Mouse (Mus musculus): ENCODE measurements around the gene Noc3l. TPM values are rescaled to one million over a fixed set of nuclear protein-coding genes. Genes with fewer than 3 reads are reported as not detected.

Gene Noc3l
- polyA plus RNA-seq (2014; fragmentation: Nextera tagmentation; extraction: Ambion mirVana): 9.2 and 9.3 TPM in 2 replicates

DNA sequence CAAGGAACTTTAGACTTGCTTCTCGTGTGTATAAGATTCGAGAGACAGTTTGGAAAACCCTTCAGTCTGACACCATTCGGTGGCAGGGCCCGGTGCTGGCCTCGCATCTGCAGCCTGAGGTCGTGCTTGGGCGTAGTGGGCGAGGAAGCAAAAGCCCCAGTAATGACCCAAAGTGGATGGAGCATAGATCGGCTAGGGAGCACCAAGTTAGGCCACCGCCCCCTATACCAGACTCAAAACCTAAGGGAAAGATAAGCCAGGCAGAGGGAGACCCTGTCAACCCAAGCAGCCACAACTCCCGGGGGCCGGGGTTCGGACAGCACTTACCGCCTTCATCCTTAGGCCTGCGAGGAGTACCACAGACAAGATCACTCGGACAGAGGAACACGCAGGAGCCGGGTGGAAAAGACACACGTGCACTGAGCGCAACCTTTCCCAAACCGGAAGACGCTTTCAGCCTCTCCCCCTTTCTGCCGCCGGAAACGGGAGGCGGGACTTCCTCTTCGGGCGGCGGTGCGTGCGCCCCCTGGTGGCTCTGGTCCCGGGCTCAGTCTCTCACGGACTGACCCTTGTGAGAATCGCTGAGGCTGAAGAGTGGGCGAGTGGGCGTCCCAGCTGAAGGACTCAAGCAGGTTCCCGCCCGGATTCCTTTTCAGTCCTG is at the start of gene Noc3l:
Gene Noc3l, minus strand, starts transcription at position 472 of the 661 bp plus-strand sequence.
- H3K4me1 ChIP-seq (ENCODE audit: control insufficient read depth, insufficient read depth, low read length): 0 out of 2 replicates have a peak, but pooled peaks cover 4% of the 10 kb centered on the region
- no peaks in the 10 kb centered on the region for H3K27me3 ChIP-seq (ENCODE audit: control insufficient read depth, insufficient read depth, low read length)
- WGBS: under 1% methylated on average over 38 of the region's 38 CpGs
- ATAC-seq (ENCODE audit: insufficient number of reproducible peaks, insufficient read depth, low FRiP score, low read depth): peak; percentile 95
- H3K4me2 ChIP-seq (replicated peaks; ENCODE audit: low read depth, low read length): peak within 1 kb of the TSS; percentile 88
- peak within 1 kb of the TSS; percentile 79 for H3K4me3 ChIP-seq (ENCODE audit: low read depth, low read length)
- H3K27ac ChIP-seq (ENCODE audit: low read length): no peak within 1 kb of the TSS
- H3K9ac ChIP-seq (replicated peaks; ENCODE audit: low read depth, low read length): peak within 1 kb of the TSS; percentile 72
- H3K36me3 ChIP-seq (ENCODE audit: control insufficient read depth, insufficient read depth, low read length): peaks cover 18% of the 10 kb centered on the region
- H3K9me3 ChIP-seq (ENCODE audit: control insufficient read depth, low read depth, low read length): no peaks in the 10 kb centered on the region

- no peak overlapping the region for H3K4me3 ChIP-seq (ENCODE audit: low read depth, low read length)
- WGBS: 93% methylated on average over 6 of the region's 6 CpGs
These were observed 43.5 kb upstream of the Noc3l start for GRCm38 (mm10) chr19:38862523-38862922.

GRCm38 (mm10) chr19:38858224-38858623 is 39.2 kb upstream of the Noc3l start:
- Histone ChIP-seq H3K27me3 (ENCODE audit: control insufficient read depth, insufficient read depth, low read length) (no peaks in the 10 kb centered on the region), H3K9ac (replicated peaks; ENCODE audit: low read depth, low read length) (no peak overlapping the region), H3K36me3 (ENCODE audit: control insufficient read depth, insufficient read depth, low read length) (no peaks in the 10 kb centered on the region), H3K27ac (ENCODE audit: low read length) (no peak overlapping the region), H3K9me3 (ENCODE audit: control insufficient read depth, low read depth, low read length) (no peaks in the 10 kb centered on the region), H3K4me3 (ENCODE audit: low read depth, low read length) (no peak overlapping the region), H3K4me1 (ENCODE audit: control insufficient read depth, insufficient read depth, low read length) (no peaks in the 10 kb centered on the region), H3K4me2 (replicated peaks; ENCODE audit: low read depth, low read length) (no peak overlapping the region)
- ATAC-seq (ENCODE audit: insufficient number of reproducible peaks, insufficient read depth, low FRiP score, low read depth): no peak
- 96% methylated on average over 3 of the region's 3 CpGs for WGBS

More at GRCm38 (mm10) chr19:38862523-38862922, 43.5 kb upstream of the Noc3l start:
- ATAC-seq (ENCODE audit: insufficient number of reproducible peaks, insufficient read depth, low FRiP score, low read depth): no peak
- H3K36me3 ChIP-seq (ENCODE audit: control insufficient read depth, insufficient read depth, low read length): no peaks in the 10 kb centered on the region
- no peak overlapping the region for H3K27ac ChIP-seq (ENCODE audit: low read length)
- H3K9ac ChIP-seq (replicated peaks; ENCODE audit: low read depth, low read length): no peak overlapping the region
- no peaks in the 10 kb centered on the region for H3K4me1 ChIP-seq (ENCODE audit: control insufficient read depth, insufficient read depth, low read length)
- no peaks in the 10 kb centered on the region for H3K9me3 ChIP-seq (ENCODE audit: control insufficient read depth, low read depth, low read length)
- H3K4me2 ChIP-seq (replicated peaks; ENCODE audit: low read depth, low read length): no peak overlapping the region
- no peaks in the 10 kb centered on the region for H3K27me3 ChIP-seq (ENCODE audit: control insufficient read depth, insufficient read depth, low read length)

DNA sequence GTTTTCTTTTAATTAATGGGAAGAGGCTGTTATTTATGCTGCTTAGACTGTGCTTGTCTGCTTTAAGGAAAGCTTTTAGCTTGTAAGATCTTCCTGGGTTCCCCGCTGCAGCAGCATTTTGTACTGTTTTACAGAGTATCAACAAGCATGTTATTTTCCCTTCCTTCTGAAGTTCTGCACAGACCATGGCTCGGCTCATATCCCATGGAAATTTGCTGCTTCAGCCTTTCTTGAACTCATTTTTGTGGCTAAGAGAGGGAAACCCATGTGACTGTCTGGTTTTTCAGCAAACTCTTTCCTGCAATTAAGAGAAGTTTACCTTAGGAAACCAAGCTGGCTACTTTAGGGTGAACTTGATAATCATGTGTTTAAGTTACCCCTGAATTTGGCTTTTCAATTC is 27.3 kb upstream of the Noc3l start:
- Histone ChIP-seq H3K27me3 (ENCODE audit: control insufficient read depth, insufficient read depth, low read length) (no peaks in the 10 kb centered on the region), H3K4me3 (ENCODE audit: low read depth, low read length) (no peak overlapping the region), H3K9ac (replicated peaks; ENCODE audit: low read depth, low read length) (no peak overlapping the region), H3K27ac (ENCODE audit: low read length) (no peak overlapping the region), H3K9me3 (ENCODE audit: control insufficient read depth, low read depth, low read length) (no peaks in the 10 kb centered on the region), H3K36me3 (ENCODE audit: control insufficient read depth, insufficient read depth, low read length) (no peaks in the 10 kb centered on the region), H3K4me1 (ENCODE audit: control insufficient read depth, insufficient read depth, low read length) (no peaks in the 10 kb centered on the region), H3K4me2 (replicated peaks; ENCODE audit: low read depth, low read length) (no peak overlapping the region)
- 75% methylated on average over 2 of the region's 2 CpGs for WGBS
- ATAC-seq (ENCODE audit: insufficient number of reproducible peaks, insufficient read depth, low FRiP score, low read depth): no peak

- Histone ChIP-seq H3K4me1 (ENCODE audit: control insufficient read depth, insufficient read depth, low read length) (no peaks in the 10 kb centered on the region), H3K27ac (ENCODE audit: low read length) (no peak overlapping the region), H3K4me3 (ENCODE audit: low read depth, low read length) (no peak overlapping the region), H3K4me2 (replicated peaks; ENCODE audit: low read depth, low read length) (no peak overlapping the region), H3K9me3 (ENCODE audit: control insufficient read depth, low read depth, low read length) (no peaks in the 10 kb centered on the region), H3K27me3 (ENCODE audit: control insufficient read depth, insufficient read depth, low read length) (no peaks in the 10 kb centered on the region), H3K9ac (replicated peaks; ENCODE audit: low read depth, low read length) (no peak overlapping the region), H3K36me3 (ENCODE audit: control insufficient read depth, insufficient read depth, low read length) (no peaks in the 10 kb centered on the region)
- WGBS: 68% methylated on average over 5 of the region's 5 CpGs
- no peak for ATAC-seq (ENCODE audit: insufficient number of reproducible peaks, insufficient read depth, low FRiP score, low read depth)
These were observed 25.8 kb upstream of the Noc3l start for GRCm38 (mm10) chr19:38844817-38845216.

DNA sequence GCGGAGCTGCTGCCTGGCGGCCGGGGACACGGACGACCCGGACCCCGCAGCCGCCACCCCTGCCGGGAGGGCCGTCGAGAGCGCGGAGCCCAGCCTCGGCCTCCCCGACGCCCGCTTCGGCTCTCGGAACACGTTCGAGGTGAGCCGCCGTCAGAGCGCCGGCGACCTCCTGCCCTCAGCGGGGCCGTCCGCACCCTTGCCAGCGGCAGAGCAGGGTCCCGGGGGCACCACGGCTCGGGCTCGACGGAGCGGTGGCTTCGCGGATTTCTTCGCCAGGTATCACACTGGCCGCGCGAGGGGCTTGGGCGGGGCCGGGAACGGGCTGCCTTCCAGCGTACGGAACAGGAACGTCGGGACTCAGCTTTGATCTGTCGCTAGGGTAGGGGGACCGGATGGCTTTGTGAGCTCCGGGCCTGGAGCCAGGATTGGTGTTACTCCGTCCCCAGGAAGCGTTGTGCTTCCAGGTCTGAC is 18.2 kb upstream of the Noc3l start:
- Histone ChIP-seq H3K27me3 (ENCODE audit: control insufficient read depth, insufficient read depth, low read length) (no peaks in the 10 kb centered on the region), H3K36me3 (ENCODE audit: control insufficient read depth, insufficient read depth, low read length) (no peaks in the 10 kb centered on the region), H3K9ac (replicated peaks; ENCODE audit: low read depth, low read length) (peak overlapping the region; percentile 77), H3K4me2 (replicated peaks; ENCODE audit: low read depth, low read length) (peak overlapping the region; percentile 50), H3K9me3 (ENCODE audit: control insufficient read depth, low read depth, low read length) (no peaks in the 10 kb centered on the region), H3K4me3 (ENCODE audit: low read depth, low read length) (peak overlapping the region; percentile 78), H3K4me1 (ENCODE audit: control insufficient read depth, insufficient read depth, low read length) (no peaks in the 10 kb centered on the region), H3K27ac (ENCODE audit: low read length) (peak overlapping the region; percentile 73; the same call in 1 of the 2 replicates)
- peak; percentile 60 for ATAC-seq (ENCODE audit: insufficient number of reproducible peaks, insufficient read depth, low FRiP score, low read depth)
- 1% methylated on average over 51 of the region's 54 CpGs for WGBS

GRCm38 (mm10) chr19:38836438-38837170 is 17.6 kb upstream of the Noc3l start, which contains the start of gene Tbc1d12:
Gene Tbc1d12, plus strand, starts transcription at chr19:38836579.
- no peaks in the 10 kb centered on the region for H3K27me3 ChIP-seq (ENCODE audit: control insufficient read depth, insufficient read depth, low read length)
- H3K9ac ChIP-seq (replicated peaks; ENCODE audit: low read depth, low read length): peak within 1 kb of the TSS; percentile 77
- H3K4me3 ChIP-seq (ENCODE audit: low read depth, low read length): peak within 1 kb of the TSS; percentile 78
- no peaks in the 10 kb centered on the region for H3K4me1 ChIP-seq (ENCODE audit: control insufficient read depth, insufficient read depth, low read length)
- peak; percentile 93 for ATAC-seq (ENCODE audit: insufficient number of reproducible peaks, insufficient read depth, low FRiP score, low read depth)
- no peaks in the 10 kb centered on the region for H3K9me3 ChIP-seq (ENCODE audit: control insufficient read depth, low read depth, low read length)
- WGBS: under 1% methylated on average over 93 of the region's 101 CpGs
- H3K27ac ChIP-seq (ENCODE audit: low read length): peak within 1 kb of the TSS; percentile 73
- no peaks in the 10 kb centered on the region for H3K36me3 ChIP-seq (ENCODE audit: control insufficient read depth, insufficient read depth, low read length)
- peak within 1 kb of the TSS; percentile 50 for H3K4me2 ChIP-seq (replicated peaks; ENCODE audit: low read depth, low read length)

DNA sequence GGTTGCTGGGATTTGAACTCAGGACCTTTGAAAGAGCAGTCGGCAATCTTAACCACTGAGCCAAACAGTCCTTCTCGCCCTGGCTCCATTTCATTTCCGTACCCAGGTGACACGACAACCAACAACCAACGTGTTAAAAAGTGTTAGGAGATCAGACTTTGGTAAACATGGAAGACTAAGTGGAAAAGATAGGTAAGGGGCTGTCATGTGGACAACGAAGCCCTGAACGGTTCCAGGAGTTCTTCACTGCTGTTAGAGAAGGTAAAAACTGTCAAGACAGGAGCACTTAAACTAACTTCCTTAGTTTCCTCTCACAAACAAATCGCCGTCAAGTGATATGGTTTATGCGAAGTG is 17.0 kb upstream of the Noc3l start:
- Histone ChIP-seq H3K36me3 (ENCODE audit: control insufficient read depth, insufficient read depth, low read length) (no peaks in the 10 kb centered on the region), H3K9ac (replicated peaks; ENCODE audit: low read depth, low read length) (peak overlapping the region; percentile 77; the same call in 1 of the 2 replicates), H3K4me2 (replicated peaks; ENCODE audit: low read depth, low read length) (peak overlapping the region; percentile 50), H3K9me3 (ENCODE audit: control insufficient read depth, low read depth, low read length) (no peaks in the 10 kb centered on the region), H3K4me3 (ENCODE audit: low read depth, low read length) (peak overlapping the region; percentile 78), H3K4me1 (ENCODE audit: control insufficient read depth, insufficient read depth, low read length) (no peaks in the 10 kb centered on the region), H3K27ac (ENCODE audit: low read length) (peak overlapping the region; percentile 73; the same call in 1 of the 2 replicates), H3K27me3 (ENCODE audit: control insufficient read depth, insufficient read depth, low read length) (no peaks in the 10 kb centered on the region)
- 22% methylated on average over 10 of the region's 10 CpGs for WGBS
- ATAC-seq (ENCODE audit: insufficient number of reproducible peaks, insufficient read depth, low FRiP score, low read depth): no peak
